Comparison of ENCODE assay signal across 22 mouse cellular contexts in the genomic region with DNA sequence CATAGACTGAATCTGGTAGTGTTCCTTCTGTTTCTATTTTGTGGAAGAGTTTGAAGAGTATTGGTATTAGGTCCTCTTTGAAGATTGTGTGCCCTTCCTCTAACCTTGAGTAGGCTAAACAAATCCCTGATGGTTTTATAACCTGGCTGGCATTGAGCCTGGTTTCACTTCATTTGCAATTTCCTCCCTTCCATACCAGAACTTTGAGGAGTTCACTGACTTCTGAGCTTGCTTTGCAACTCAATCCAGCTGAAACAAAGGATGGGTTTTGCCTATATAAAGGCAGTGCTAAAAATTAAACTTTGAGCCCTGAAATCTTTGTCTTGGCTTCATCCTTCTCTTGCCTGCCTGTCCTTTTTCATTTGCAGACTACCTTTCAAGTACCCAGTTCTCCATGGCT.
DNase-seq lines count a peak whose midpoint lies in the region; TF ChIP-seq lines count a peak whose summit lies in the region.
"Had no signal": no experiment of that assay in that cellular context is flagged by ENCODE, and none has a peak within 500 bp of the region (broad histone marks: within the 10 kb centered on the region; RNA-seq: fewer than 3 reads in every experiment).

No protein-coding gene starts in this region.

- DNase-seq in ES-CJ7 (ENCODE audit: low read depth, low spot score) (peak; percentile 71), ES-E14 (ENCODE audit: low read depth, low spot score) (peak; percentile 24), R1 (ENCODE audit: low read depth, low spot score) (peak; percentile 82), ZHBTc4 (ENCODE audit: low read depth, low spot score) (peak; percentile 79)
- no peak for DNase-seq in adrenal gland, postnatal 36 days
- no peak for DNase-seq in layer of hippocampus, postnatal 14 days (ENCODE audit: low spot score in 2 of 2)
- DNase-seq in yolk sac, embryonic 10.5 days (ENCODE audit: low spot score) = no peak
- no peak for DNase-seq in frontal cortex, postnatal 14 days (ENCODE audit: low spot score in 2 of 2)
- DNase-seq: adrenal gland, adult 2 months; adrenal gland, adult 8-10 months; adrenal gland, postnatal 10 days; adrenal gland, postnatal 14 days; adrenal gland, postnatal 25 days; B cell, adult 2 months; cerebellum, adult 11 months; cerebellum, adult 11-12 months; cerebellum, adult 18-20 months; cerebellum, adult 2 months; cerebellum, adult 8-10 months; cerebellum, adult 9-10 months; cerebellum, adult 9-11 months had no signal

- H3K36me3 ChIP-seq in ES-E14 (ENCODE audit: control insufficient read depth, insufficient read depth, low read length, poor library complexity, severe bottlenecking) = no peaks in the 10 kb centered on the region
- H3K36me3 ChIP-seq: G1E had no signal

- peaks cover 6% of the 10 kb centered on the region; the same call in 1 of the 2 replicates for H3K9me3 ChIP-seq in ES-E14 (ENCODE audit: control insufficient read depth, insufficient read depth, low read depth, low read length)
- H3K9me3 ChIP-seq: G1E had no signal

- H3K4me1 ChIP-seq in ES-E14 (ENCODE audit: control insufficient read depth in 2 of 2, insufficient read depth in 2 of 2, low read length in 2 of 2, poor library complexity in 1 of 2) = no peaks in the 10 kb centered on the region

- in situ Hi-C loops in ES-E14 (cut with MboI; ENCODE audit: low sequenced_read_pairs in 2 of 2, unreplicated experiment in 2 of 2) = loop anchor here (10.0 to 25.0 kb wide), 2 partner anchors 930 to 1067 kb away; no protein-coding TSS in a partner anchor

- no peak overlapping the region for H3K9ac ChIP-seq in ES-E14 (ENCODE audit: insufficient read depth, low read depth, low read length, poor library complexity, severe bottlenecking)

- no peak overlapping the region for H3K27ac ChIP-seq in ES-E14 (ENCODE audit: insufficient read depth, low read depth, low read length, poor library complexity, severe bottlenecking)

- H3K4me3 ChIP-seq in ES-E14 (ENCODE audit: insufficient read depth in 1 of 2, low read depth in 1 of 2, low read length in 2 of 2, poor library complexity in 1 of 2, severe bottlenecking in 1 of 2) = no peak overlapping the region

TF ChIP-seq in ES-E14, 5 proteins besides CTCF, POLR2A, EP300 and RAD21:
- no peak for TF ChIP-seq MAFK (IDR thresholded peaks at IDR 0.05; ENCODE audit: insufficient read depth, low read depth, low read length)
- TF ChIP-seq HCFC1 (IDR thresholded peaks at IDR 0.05; ENCODE audit: borderline replicate concordance, insufficient read depth, low read length) = no peak
- no peak for TF ChIP-seq ZNF384 (IDR thresholded peaks at IDR 0.05; ENCODE audit: low read depth, low read length)
- TF ChIP-seq CHD2 (IDR thresholded peaks at IDR 0.05; ENCODE audit: low read depth, low read length) = no peak
- TF ChIP-seq ZC3H11A (IDR thresholded peaks at IDR 0.05; ENCODE audit: borderline replicate concordance, low read depth, low read length) = no peak
TF ChIP-seq in ES-E14: peak in this region for 0.

Comparison
In these comparisons a context has a peak if more than half of its experiments do, and no peak if none do; other contexts are left out.
1. DNase-seq: peak in ES-CJ7 (single experiment), ES-E14 (single experiment), R1 (single experiment) and ZHBTc4 (single experiment); none in adrenal gland, postnatal 36 days (0 of 2), layer of hippocampus, postnatal 14 days (0 of 2), yolk sac, embryonic 10.5 days (single experiment) and frontal cortex, postnatal 14 days (0 of 2).